Mouse (Mus musculus): ENCODE results near the gene Sh2d2a. TPM values are rescaled to one million over a fixed set of nuclear protein-coding genes. Genes with fewer than 3 reads are reported as not detected.
"Not testable (repeated sequence)": the region's sequence is repeated elsewhere in the genome, so short reads cannot be mapped to it uniquely, and the experiment has no call there.

The Sh2d2a gene
- polyA plus RNA-seq, 1 experiment from 2014 or later = not detected

GRCm38 (mm10) chr3:87891481-87891880, 44.9 kb downstream of the Sh2d2a start:
- Histone ChIP-seq H3K27me3 (no peaks in the 10 kb centered on the region), H3K4me2 (no peak overlapping the region), H3K9ac (no peak overlapping the region), H3K9me3 (replicated peaks) (0 out of 2 replicates have a peak, but pooled peaks cover 3% of the 10 kb centered on the region), H3K36me3 (no peaks in the 10 kb centered on the region), H3K27ac (no peak overlapping the region), H3K4me3 (replicated peaks) (no peak overlapping the region), H3K4me1 (replicated peaks) (peaks cover 26% of the 10 kb centered on the region)
- ATAC-seq (ENCODE audit: low read depth) (no peak), DNase-seq (no peak)
- WGBS (ENCODE audit: insufficient replicate concordance) = 72% methylated on average over 3 of the region's 3 CpGs

GRCm38 (mm10) chr3:87893367-87893905, 46.9 kb downstream of the Sh2d2a start:
- ATAC-seq (ENCODE audit: low read depth) (peak; percentile 74), DNase-seq (no peak)
- peak overlapping the region; percentile 23; the same call in 1 of the 2 replicates for H3K9ac ChIP-seq
- no peaks in the 10 kb centered on the region for H3K36me3 ChIP-seq
- 70% methylated on average over 3 of the region's 3 CpGs for WGBS (ENCODE audit: insufficient replicate concordance)
- H3K4me2 ChIP-seq = no peak overlapping the region
- peak overlapping the region; percentile 65 for H3K27ac ChIP-seq
- peaks cover 23% of the 10 kb centered on the region for H3K4me1 ChIP-seq (replicated peaks)
- H3K27me3 ChIP-seq = no peaks in the 10 kb centered on the region
- no peaks in the 10 kb centered on the region for H3K9me3 ChIP-seq (replicated peaks)
- H3K4me3 ChIP-seq (replicated peaks) = no peak overlapping the region

GRCm38 (mm10) chr3:87899266-87899665, 52.7 kb downstream of the Sh2d2a start:
- Histone ChIP-seq H3K27me3 (no peaks in the 10 kb centered on the region), H3K4me2 (no peak overlapping the region), H3K9me3 (replicated peaks) (no peaks in the 10 kb centered on the region), H3K27ac (peak overlapping the region; percentile 24; the same call in 1 of the 2 replicates), H3K4me1 (replicated peaks) (peaks cover 55% of the 10 kb centered on the region), H3K4me3 (replicated peaks) (no peak overlapping the region), H3K36me3 (no peaks in the 10 kb centered on the region), H3K9ac (no peak overlapping the region)
- DNase-seq (no peak), ATAC-seq (ENCODE audit: low read depth) (no peak)
- 69% methylated on average over 3 of the region's 3 CpGs for WGBS (ENCODE audit: insufficient replicate concordance)

GRCm38 (mm10) chr3:87899776-87900175, 53.2 kb downstream of the Sh2d2a start:
- peaks cover 55% of the 10 kb centered on the region for H3K4me1 ChIP-seq (replicated peaks)
- no peak overlapping the region for H3K9ac ChIP-seq
- 79% methylated on average over 3 of the region's 3 CpGs for WGBS (ENCODE audit: insufficient replicate concordance)
- ATAC-seq (ENCODE audit: low read depth) (no peak), DNase-seq (no peak)
- no peaks in the 10 kb centered on the region for H3K27me3 ChIP-seq
- H3K36me3 ChIP-seq = no peaks in the 10 kb centered on the region
- H3K27ac ChIP-seq = peak overlapping the region; percentile 24
- no peaks in the 10 kb centered on the region for H3K9me3 ChIP-seq (replicated peaks)
- H3K4me3 ChIP-seq (replicated peaks) = no peak overlapping the region
- peak overlapping the region; percentile 15; the same call in 1 of the 2 replicates for H3K4me2 ChIP-seq

GRCm38 (mm10) chr3:87901036-87901624, 54.6 kb downstream of the Sh2d2a start:
- Histone ChIP-seq H3K27me3 (no peaks in the 10 kb centered on the region), H3K36me3 (no peaks in the 10 kb centered on the region), H3K9me3 (replicated peaks) (no peaks in the 10 kb centered on the region), H3K27ac (peak overlapping the region; percentile 95), H3K4me2 (peak overlapping the region; percentile 68), H3K9ac (peak overlapping the region; percentile 69), H3K4me3 (replicated peaks) (peak overlapping the region; percentile 41), H3K4me1 (replicated peaks) (peaks cover 61% of the 10 kb centered on the region)
- DNase-seq (peak; percentile 87), ATAC-seq (ENCODE audit: low read depth) (peak; percentile 82)
- WGBS (ENCODE audit: insufficient replicate concordance) = 0% methylated on average over 1 of the region's 1 CpGs

DNA sequence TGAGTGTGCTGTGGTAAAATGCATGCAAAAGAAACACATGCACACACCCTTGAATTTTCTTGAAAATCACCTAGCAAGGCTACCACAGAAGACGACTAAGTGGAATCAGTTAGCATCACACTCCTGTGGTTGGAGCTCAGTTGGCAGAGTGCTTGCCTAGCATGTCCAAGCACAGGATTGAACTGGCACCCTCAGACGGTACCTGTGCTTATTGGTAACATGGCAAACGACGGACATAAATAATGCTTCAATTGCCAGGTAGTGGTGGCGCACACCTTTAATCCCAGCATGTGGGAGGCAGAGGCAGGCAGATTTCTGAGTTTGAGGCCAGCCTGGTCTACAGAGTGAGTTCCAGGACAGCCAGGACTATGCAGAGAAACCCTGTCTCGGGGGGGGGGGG, 55.4 kb downstream of the Sh2d2a start:
- Histone ChIP-seq H3K4me3 (replicated peaks) (peak overlapping the region; percentile 41; the same call in 1 of the 2 replicates), H3K9ac (peak overlapping the region; percentile 69), H3K4me1 (replicated peaks) (peaks cover 61% of the 10 kb centered on the region), H3K27ac (peak overlapping the region; percentile 95), H3K4me2 (peak overlapping the region; percentile 68)
- 43% methylated on average over 6 of the region's 6 CpGs for WGBS (ENCODE audit: insufficient replicate concordance)
- not testable (repeated sequence) for DNase-seq; ATAC-seq (ENCODE audit: low read depth); H3K36me3 ChIP-seq; H3K9me3 ChIP-seq (replicated peaks); H3K27me3 ChIP-seq

GRCm38 (mm10) chr3:87903821-87904220, 57.3 kb downstream of the Sh2d2a start:
- Histone ChIP-seq H3K9ac (peak overlapping the region; percentile 43), H3K27ac (peak overlapping the region; percentile 77), H3K4me3 (replicated peaks) (no peak overlapping the region), H3K27me3 (no peaks in the 10 kb centered on the region), H3K36me3 (peaks cover 8% of the 10 kb centered on the region; the same call in 1 of the 2 replicates), H3K4me2 (no peak overlapping the region), H3K9me3 (replicated peaks) (no peaks in the 10 kb centered on the region), H3K4me1 (replicated peaks) (peaks cover 70% of the 10 kb centered on the region)
- no peak for DNase-seq
- no peak for ATAC-seq (ENCODE audit: low read depth)
- WGBS (ENCODE audit: insufficient replicate concordance) = 60% methylated on average over 5 of the region's 5 CpGs

Other genes starting within 250 kb of the Sh2d2a start
- 2.3 and 2.9 TPM in 2 replicates for gene Arhgef11, start 229.2 kb upstream of the Sh2d2a start, polyA plus RNA-seq (2015; fragmentation: Nextera tagmentation; extraction: Ambion mirVana)
- 0.10 and 0.15 TPM in 2 replicates for gene Lrrc71, start 98.1 kb upstream of the Sh2d2a start, polyA plus RNA-seq (2015; fragmentation: Nextera tagmentation; extraction: Ambion mirVana)
- 0.20 and 0.27 TPM in 2 replicates for gene Ntrk1, start 51.6 kb upstream of the Sh2d2a start, polyA plus RNA-seq (2015; fragmentation: Nextera tagmentation; extraction: Ambion mirVana)
- gene Insrr, start 49.8 kb upstream of the Sh2d2a start, polyA plus RNA-seq (2015; fragmentation: Nextera tagmentation; extraction: Ambion mirVana) = 0.03 TPM in 1 of 2 replicates, not detected in the other
- gene Pear1, start 22.4 kb upstream of the Sh2d2a start, polyA plus RNA-seq (2015; fragmentation: Nextera tagmentation; extraction: Ambion mirVana) = 5.0 and 5.3 TPM in 2 replicates
- gene Prcc, start 38.9 kb downstream of the Sh2d2a start, polyA plus RNA-seq (2015; fragmentation: Nextera tagmentation; extraction: Ambion mirVana) = 7.9 and 9.2 TPM in 2 replicates
- gene Hdgf, start 59.6 kb downstream of the Sh2d2a start, polyA plus RNA-seq (2015; fragmentation: Nextera tagmentation; extraction: Ambion mirVana) = 263 and 283 TPM in 2 replicates
- 48.7 and 56.5 TPM in 2 replicates for gene Mrpl24, start 72.8 kb downstream of the Sh2d2a start, polyA plus RNA-seq (2015; fragmentation: Nextera tagmentation; extraction: Ambion mirVana)
- 31.1 and 38.3 TPM in 2 replicates for gene Isg20l2, start 83.6 kb downstream of the Sh2d2a start, polyA plus RNA-seq (2015; fragmentation: Nextera tagmentation; extraction: Ambion mirVana)
- 6.1 and 6.6 TPM in 2 replicates for gene Rrnad1, start 84.0 kb downstream of the Sh2d2a start, polyA plus RNA-seq (2015; fragmentation: Nextera tagmentation; extraction: Ambion mirVana)
- gene Crabp2, start 101.9 kb downstream of the Sh2d2a start, polyA plus RNA-seq (2015; fragmentation: Nextera tagmentation; extraction: Ambion mirVana) = 2.2 and 2.3 TPM in 2 replicates
- 2.6 and 2.8 TPM in 2 replicates for gene Nes, start 124.3 kb downstream of the Sh2d2a start, polyA plus RNA-seq (2015; fragmentation: Nextera tagmentation; extraction: Ambion mirVana)
- gene Bcan, start 153.5 kb downstream of the Sh2d2a start, polyA plus RNA-seq (2015; fragmentation: Nextera tagmentation; extraction: Ambion mirVana) = 0.05 TPM in 1 of 2 replicates, not detected in the other
- gene Hapln2, start 180.8 kb downstream of the Sh2d2a start, polyA plus RNA-seq (2015; fragmentation: Nextera tagmentation; extraction: Ambion mirVana) = not detected in 2 replicates
- gene Gpatch4, start 196.4 kb downstream of the Sh2d2a start, polyA plus RNA-seq (2015; fragmentation: Nextera tagmentation; extraction: Ambion mirVana) = 32.7 TPM in 2 replicates
- gene Naxe, start 211.7 kb downstream of the Sh2d2a start, polyA plus RNA-seq (2015; fragmentation: Nextera tagmentation; extraction: Ambion mirVana) = 63.8 and 66.9 TPM in 2 replicates
- not detected in 2 replicates for gene Ttc24, start 231.5 kb downstream of the Sh2d2a start, polyA plus RNA-seq (2015; fragmentation: Nextera tagmentation; extraction: Ambion mirVana)
- gene Iqgap3, start 235.2 kb downstream of the Sh2d2a start, polyA plus RNA-seq (2015; fragmentation: Nextera tagmentation; extraction: Ambion mirVana) = 6.6 and 7.4 TPM in 2 replicates